Mouse (Mus musculus): ENCODE data around the gene Pebp1. TPM values are rescaled to one million over a fixed set of nuclear protein-coding genes. Genes with fewer than 3 reads are reported as not detected.

The Pebp1 gene
- 246 and 264 TPM in 2 replicates for polyA plus RNA-seq (2011; ENCODE audit: insufficient read depth, insufficient read length, low read depth, missing spikeins)

GRCm38 (mm10) chr5:117286831-117287822 is at the start of gene Pebp1:
TSS of gene Pebp1 (minus strand) at chr5:117287625.
- peak within 1 kb of the TSS; percentile 84 for H3K9ac ChIP-seq (ENCODE audit: low read depth, poor library complexity, severe bottlenecking)
- peaks cover 18% of the 10 kb centered on the region for H3K36me3 ChIP-seq (ENCODE audit: control insufficient read depth, insufficient read depth, low read length, poor library complexity, severe bottlenecking)
- no peak within 1 kb of the TSS for H3K27ac ChIP-seq (ENCODE audit: insufficient read depth, low read length)
- no peaks in the 10 kb centered on the region for H3K4me1 ChIP-seq (ENCODE audit: control insufficient read depth, insufficient read depth, low read length)
- H3K9me3 ChIP-seq (replicated peaks; ENCODE audit: control insufficient read depth, insufficient read depth, low read length, poor library complexity, severe bottlenecking): no peaks in the 10 kb centered on the region
- TF ChIP-seq POLR2A (IDR thresholded peaks at IDR 0.05; ENCODE audit: insufficient read depth, low read length) (peak; percentile 61), EP300 (IDR thresholded peaks at IDR 0.05; ENCODE audit: insufficient read depth, low read depth, low read length) (no peak)
- H3K27me3 ChIP-seq (ENCODE audit: control insufficient read depth, insufficient read depth, low read length, poor library complexity, severe bottlenecking): no peaks in the 10 kb centered on the region
- H3K4me3 ChIP-seq (ENCODE audit: low read depth, low read length): peak within 1 kb of the TSS; percentile 99

GRCm38 (mm10) chr5:117330457-117330856 is 43.0 kb upstream of the Pebp1 start:
- Histone ChIP-seq H3K9me3 (replicated peaks; ENCODE audit: control insufficient read depth, insufficient read depth, low read length, poor library complexity, severe bottlenecking) (no peaks in the 10 kb centered on the region), H3K4me3 (ENCODE audit: low read depth, low read length) (no peak overlapping the region), H3K27me3 (ENCODE audit: control insufficient read depth, insufficient read depth, low read length, poor library complexity, severe bottlenecking) (no peaks in the 10 kb centered on the region), H3K9ac (ENCODE audit: low read depth, poor library complexity, severe bottlenecking) (no peak overlapping the region), H3K27ac (ENCODE audit: insufficient read depth, low read length) (no peak overlapping the region), H3K4me1 (ENCODE audit: control insufficient read depth, insufficient read depth, low read length) (peaks cover 2% of the 10 kb centered on the region), H3K36me3 (ENCODE audit: control insufficient read depth, insufficient read depth, low read length, poor library complexity, severe bottlenecking) (no peaks in the 10 kb centered on the region)
- TF ChIP-seq CTCF (IDR thresholded peaks at IDR 0.05; ENCODE audit: low read depth, low read length) (no peak), POLR2A (IDR thresholded peaks at IDR 0.05; ENCODE audit: insufficient read depth, low read length) (no peak), EP300 (IDR thresholded peaks at IDR 0.05; ENCODE audit: insufficient read depth, low read depth, low read length) (0 out of 2 replicates have a peak, but pooled peaks have one; percentile 25)

DNA sequence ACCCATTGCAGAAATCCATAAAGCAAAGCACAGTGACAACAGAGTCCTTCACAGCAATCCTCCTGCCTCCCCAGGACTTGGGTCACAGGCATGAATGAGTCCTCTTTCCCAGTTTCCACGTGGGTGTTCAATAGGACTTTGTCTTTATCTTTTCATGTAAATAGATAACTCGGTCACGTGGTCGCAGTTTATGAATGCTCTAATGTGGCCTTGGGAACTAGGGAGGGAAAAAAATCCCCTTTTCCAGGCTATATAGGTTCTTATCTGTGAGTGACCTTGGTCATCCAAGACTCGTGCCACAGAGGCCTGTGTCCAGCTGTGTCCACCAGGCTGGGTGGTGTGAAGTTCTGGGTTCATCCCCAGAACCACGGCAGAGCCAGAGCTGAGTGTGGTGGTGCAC is 39.0 kb upstream of the Pebp1 start:
- Histone ChIP-seq H3K27ac (ENCODE audit: insufficient read depth, low read length) (no peak overlapping the region), H3K9me3 (replicated peaks; ENCODE audit: control insufficient read depth, insufficient read depth, low read length, poor library complexity, severe bottlenecking) (no peaks in the 10 kb centered on the region), H3K27me3 (ENCODE audit: control insufficient read depth, insufficient read depth, low read length, poor library complexity, severe bottlenecking) (no peaks in the 10 kb centered on the region), H3K9ac (ENCODE audit: low read depth, poor library complexity, severe bottlenecking) (no peak overlapping the region), H3K4me1 (ENCODE audit: control insufficient read depth, insufficient read depth, low read length) (peaks cover 7% of the 10 kb centered on the region), H3K4me3 (ENCODE audit: low read depth, low read length) (no peak overlapping the region), H3K36me3 (ENCODE audit: control insufficient read depth, insufficient read depth, low read length, poor library complexity, severe bottlenecking) (no peaks in the 10 kb centered on the region)
- TF ChIP-seq POLR2A (IDR thresholded peaks at IDR 0.05; ENCODE audit: insufficient read depth, low read length): no peak
- TF ChIP-seq CTCF (IDR thresholded peaks at IDR 0.05; ENCODE audit: low read depth, low read length): no peak
- TF ChIP-seq EP300 (IDR thresholded peaks at IDR 0.05; ENCODE audit: insufficient read depth, low read depth, low read length): no peak

DNA sequence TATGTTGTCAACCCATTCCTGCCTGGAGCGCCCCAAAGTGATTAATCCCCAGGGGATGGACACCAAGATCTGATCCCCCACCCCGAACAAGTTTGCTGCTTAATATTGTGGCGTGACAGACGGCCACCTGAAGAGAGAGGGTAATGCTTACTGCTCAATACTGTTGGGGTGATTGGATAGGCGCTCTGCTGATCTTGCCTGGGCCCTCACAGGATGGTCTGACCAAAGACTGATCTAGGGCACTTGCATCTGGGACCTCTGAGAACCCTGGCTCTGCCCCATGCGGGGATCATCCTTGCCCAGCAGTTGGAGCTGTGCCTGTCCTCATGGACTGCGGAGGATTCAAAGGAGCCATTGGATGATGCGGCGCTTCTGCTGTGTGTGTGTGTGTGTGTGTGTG is 36.3 kb upstream of the Pebp1 start:
- no peak overlapping the region for H3K9ac ChIP-seq (ENCODE audit: low read depth, poor library complexity, severe bottlenecking)
- H3K36me3 ChIP-seq (ENCODE audit: control insufficient read depth, insufficient read depth, low read length, poor library complexity, severe bottlenecking): no peaks in the 10 kb centered on the region
- H3K4me3 ChIP-seq (ENCODE audit: low read depth, low read length): peak overlapping the region; percentile 32
- no peak overlapping the region for H3K27ac ChIP-seq (ENCODE audit: insufficient read depth, low read length)
- peaks cover 7% of the 10 kb centered on the region for H3K4me1 ChIP-seq (ENCODE audit: control insufficient read depth, insufficient read depth, low read length)
- H3K27me3 ChIP-seq (ENCODE audit: control insufficient read depth, insufficient read depth, low read length, poor library complexity, severe bottlenecking): no peaks in the 10 kb centered on the region
- TF ChIP-seq EP300 (IDR thresholded peaks at IDR 0.05; ENCODE audit: insufficient read depth, low read depth, low read length): 0 out of 2 replicates have a peak, but pooled peaks have one; percentile 3
- no peak for TF ChIP-seq CTCF (IDR thresholded peaks at IDR 0.05; ENCODE audit: low read depth, low read length)
- no peak for TF ChIP-seq POLR2A (IDR thresholded peaks at IDR 0.05; ENCODE audit: insufficient read depth, low read length)
- no peaks in the 10 kb centered on the region for H3K9me3 ChIP-seq (replicated peaks; ENCODE audit: control insufficient read depth, insufficient read depth, low read length, poor library complexity, severe bottlenecking)

GRCm38 (mm10) chr5:117318741-117319629 is 31.6 kb upstream of the Pebp1 start, which contains the start of gene Vsig10:
TSS of gene Vsig10 (plus strand) at chr5:117319083.
- H3K36me3 ChIP-seq (ENCODE audit: control insufficient read depth, insufficient read depth, low read length, poor library complexity, severe bottlenecking): no peaks in the 10 kb centered on the region
- no peaks in the 10 kb centered on the region for H3K27me3 ChIP-seq (ENCODE audit: control insufficient read depth, insufficient read depth, low read length, poor library complexity, severe bottlenecking)
- H3K9me3 ChIP-seq (replicated peaks; ENCODE audit: control insufficient read depth, insufficient read depth, low read length, poor library complexity, severe bottlenecking): no peaks in the 10 kb centered on the region
- peak within 1 kb of the TSS; percentile 83 for H3K9ac ChIP-seq (ENCODE audit: low read depth, poor library complexity, severe bottlenecking)
- H3K4me1 ChIP-seq (ENCODE audit: control insufficient read depth, insufficient read depth, low read length): peaks cover 9% of the 10 kb centered on the region
- TF ChIP-seq POLR2A (IDR thresholded peaks at IDR 0.05; ENCODE audit: insufficient read depth, low read length) (no peak), EP300 (IDR thresholded peaks at IDR 0.05; ENCODE audit: insufficient read depth, low read depth, low read length) (no peak), CTCF (IDR thresholded peaks at IDR 0.05; ENCODE audit: low read depth, low read length) (no peak)
- H3K27ac ChIP-seq (ENCODE audit: insufficient read depth, low read length): no peak within 1 kb of the TSS
- H3K4me3 ChIP-seq (ENCODE audit: low read depth, low read length): peak within 1 kb of the TSS; percentile 87

All from ES-Bruce4 (cell line).